Mouse (Mus musculus) small intestine, adult 2 months (tissue): ENCODE measurements around the gene Phf23.

Experiments used
- CTCF ChIP-seq: fragments of 200-500 bp; IDR thresholded peaks from 2 replicates; pipeline ENCODE4 v1.5.1; 2012; ENCODE audit warnings: low read depth, mild to moderate bottlenecking, control low read depth, inconsistent platforms, low read length, moderate library complexity, mixed read lengths; ENCODE audit not compliant: insufficient replicate concordance, insufficient read length; ENCODE audit errors: extremely low read depth
- POLR2A ChIP-seq: fragments of 200-500 bp; IDR thresholded peaks from 2 replicates; pipeline ENCODE4 v1.6.1; 2012; ENCODE audit warnings: low read depth, mild to moderate bottlenecking, control low read depth, inconsistent platforms, low read length, moderate library complexity

DNA sequence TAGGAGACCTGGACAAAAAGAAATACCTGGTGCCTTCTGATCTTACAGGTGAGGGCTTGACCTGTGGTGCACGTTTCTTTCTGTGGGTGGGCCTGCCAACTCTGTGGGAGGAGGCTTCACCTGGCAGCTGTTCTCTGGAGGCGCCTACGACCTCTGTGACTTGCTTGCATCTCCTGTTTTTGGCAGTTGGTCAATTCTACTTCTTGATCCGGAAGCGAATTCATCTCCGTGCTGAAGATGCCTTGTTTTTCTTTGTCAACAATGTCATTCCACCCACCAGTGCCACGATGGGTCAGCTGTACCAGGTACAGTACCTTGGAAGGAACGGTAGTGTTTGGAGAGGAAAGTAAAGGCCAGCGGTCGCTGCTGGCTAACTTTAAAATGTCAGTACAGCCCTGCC lies 3.2 kb upstream of the Phf23 start:
- TF ChIP-seq POLR2A (no peak), CTCF (no peak)
